ENCODE assay signal across 27 mouse cellular contexts in genomic region chr9:49276542-49277334, GRCm38 (mm10). TPM values are rescaled to one million over a fixed set of nuclear protein-coding genes. Genes with fewer than 3 reads are reported as not detected.
A peak's percentile ranks its signal among the peaks of the same experiment; 100 is the strongest.
DNase-seq lines count a peak whose midpoint lies in the region; ATAC-seq and TF ChIP-seq lines count a peak whose summit lies in the region.
"Had no signal": no experiment of that assay in that cellular context is flagged by ENCODE, and none has a peak within 500 bp of the region (broad histone marks: within the 10 kb centered on the region; RNA-seq: fewer than 3 reads in every experiment).

No protein-coding gene starts in this region.

- peak overlapping the region; percentile 28; the same call in 1 of the 2 replicates for H3K4me2 ChIP-seq in lung, embryonic 14.5 days
- H3K4me2 ChIP-seq in midbrain, embryonic 14.5 days (ENCODE audit: low read length) = no peak overlapping the region
- H3K4me2 ChIP-seq: embryonic facial prominence, embryonic 12.5 days; forebrain, embryonic 12.5 days; heart, embryonic 13.5 days; hindbrain, embryonic 13.5 days had no signal

- DNase-seq in heart, adult 11 months = peak; percentile 75
- DNase-seq in heart, postnatal 25 days (ENCODE audit: low spot score) = no peak
- peak; percentile 80 for DNase-seq in lung, embryonic 14.5 days
- no peak for DNase-seq in lung, adult 2 months
- peak; percentile 14 for DNase-seq in midbrain, embryonic 14.5 days
- no peak for DNase-seq in midbrain, embryonic 10.5 days (ENCODE audit: low spot score)
- DNase-seq: cerebellum, adult 18-20 months; embryo, embryonic 11 days; gastrocnemius, postnatal 14 days had no signal

- peak; percentile 87 for ATAC-seq in lung, embryonic 14.5 days (ENCODE audit: insufficient read depth)
- no peak for ATAC-seq in midbrain, embryonic 14.5 days (ENCODE audit: low FRiP score, low TSS enrichment)
- ATAC-seq: activated CD4-positive, CD25-positive, alpha-beta regulatory T cell, adult 4 months; hindbrain, postnatal 0 days; Patski had no signal

- no peaks in the 10 kb centered on the region for H3K27me3 ChIP-seq in lung, embryonic 14.5 days (ENCODE audit: insufficient read depth, low read length)
- no peaks in the 10 kb centered on the region for H3K27me3 ChIP-seq in midbrain, embryonic 14.5 days (ENCODE audit: control insufficient read depth, insufficient read depth, low read length)
- H3K27me3 ChIP-seq in midbrain, embryonic 10.5 days (ENCODE audit: low read depth, poor library complexity, severe bottlenecking) = no peaks in the 10 kb centered on the region
- H3K27me3 ChIP-seq: embryonic facial prominence, embryonic 12.5 days; forebrain, embryonic 12.5 days; heart, embryonic 13.5 days had no signal

- H3K9me3 ChIP-seq in lung, embryonic 14.5 days (ENCODE audit: low read depth, low read length) = no peaks in the 10 kb centered on the region
- H3K9me3 ChIP-seq in midbrain, embryonic 14.5 days (ENCODE audit: control insufficient read depth, low read length) = no peaks in the 10 kb centered on the region
- H3K9me3 ChIP-seq in midbrain, embryonic 10.5 days (replicated peaks) = no peaks in the 10 kb centered on the region
- H3K9me3 ChIP-seq: embryonic facial prominence, embryonic 12.5 days; forebrain, embryonic 12.5 days; heart, embryonic 13.5 days; hindbrain, embryonic 13.5 days had no signal

- H3K27ac ChIP-seq in lung, embryonic 14.5 days (ENCODE audit: low read depth) = peak overlapping the region; percentile 51; the same call in 1 of the 2 replicates
- no peak overlapping the region for H3K27ac ChIP-seq in midbrain, embryonic 14.5 days (replicated peaks; ENCODE audit: low read depth, low read length)
- H3K27ac ChIP-seq in midbrain, embryonic 10.5 days (replicated peaks) = no peak overlapping the region
- H3K27ac ChIP-seq: embryonic facial prominence, embryonic 12.5 days; forebrain, embryonic 12.5 days; heart, embryonic 13.5 days; hindbrain, embryonic 13.5 days; hindbrain, postnatal 0 days had no signal

- intact Hi-C loops in heart, postnatal 25 days (cut with DNase I) = no loop called here

- H3K36me3 ChIP-seq in lung, embryonic 14.5 days (ENCODE audit: insufficient read depth) = no peaks in the 10 kb centered on the region
- no peaks in the 10 kb centered on the region for H3K36me3 ChIP-seq in midbrain, embryonic 14.5 days (ENCODE audit: control insufficient read depth, insufficient read depth, low read length)
- H3K36me3 ChIP-seq in midbrain, embryonic 10.5 days = no peaks in the 10 kb centered on the region
- H3K36me3 ChIP-seq: embryonic facial prominence, embryonic 12.5 days; forebrain, embryonic 12.5 days; heart, embryonic 13.5 days; hindbrain, embryonic 13.5 days had no signal

- peaks cover 7% of the 10 kb centered on the region; the same call in 1 of the 2 replicates for H3K4me1 ChIP-seq in lung, embryonic 14.5 days (ENCODE audit: insufficient read depth)
- 0 out of 2 replicates have a peak, but pooled peaks cover 2% of the 10 kb centered on the region for H3K4me1 ChIP-seq in lung, adult 2 months (ENCODE audit: control insufficient read depth, insufficient read depth, low read length)
- no peaks in the 10 kb centered on the region for H3K4me1 ChIP-seq in midbrain, embryonic 14.5 days (ENCODE audit: control insufficient read depth, insufficient read depth, low read length)
- H3K4me1 ChIP-seq in midbrain, embryonic 10.5 days = peaks cover 9% of the 10 kb centered on the region; the same call in 1 of the 2 replicates
- H3K4me1 ChIP-seq: embryonic facial prominence, embryonic 12.5 days; heart, embryonic 13.5 days had no signal

- TF ChIP-seq CTCF in lung, embryonic 14.5 days (IDR thresholded peaks at IDR 0.05; ENCODE audit: low read depth) = no peak
- TF ChIP-seq CTCF in lung, adult 2 months (IDR thresholded peaks at IDR 0.05; ENCODE audit: insufficient read depth, low read length) = no peak

- H3K9ac ChIP-seq in lung, embryonic 14.5 days = no peak overlapping the region
- H3K9ac ChIP-seq in midbrain, embryonic 14.5 days (replicated peaks; ENCODE audit: low read length) = no peak overlapping the region
- H3K9ac ChIP-seq: embryonic facial prominence, embryonic 12.5 days; forebrain, embryonic 12.5 days; heart, embryonic 13.5 days; hindbrain, embryonic 13.5 days had no signal

- TF ChIP-seq POLR2A in lung, adult 2 months (IDR thresholded peaks at IDR 0.05; ENCODE audit: borderline replicate concordance, extremely low read depth, low read depth, low read length) = no peak

- H3K4me3 ChIP-seq in lung, embryonic 14.5 days (ENCODE audit: low read depth, low read length) = no peak overlapping the region
- no peak overlapping the region for H3K4me3 ChIP-seq in lung, adult 2 months (replicated peaks; ENCODE audit: extremely low read depth, low read depth, low read length)
- no peak overlapping the region for H3K4me3 ChIP-seq in midbrain, embryonic 14.5 days (replicated peaks; ENCODE audit: low read depth, low read length)
- no peak overlapping the region for H3K4me3 ChIP-seq in midbrain, embryonic 10.5 days
- H3K4me3 ChIP-seq: embryonic facial prominence, embryonic 12.5 days; forebrain, embryonic 12.5 days; heart, embryonic 13.5 days; hindbrain, embryonic 13.5 days had no signal

- WGBS in lung, embryonic 14.5 days = 41% methylated on average over 11 of the region's 11 CpGs
- WGBS in lung, adult 2 months = 69% methylated on average over 11 of the region's 11 CpGs
- 95% methylated on average over 11 of the region's 11 CpGs for WGBS in midbrain, embryonic 14.5 days
- WGBS in midbrain, embryonic 10.5 days = 90% methylated on average over 11 of the region's 11 CpGs

RNA-seq across cellular contexts. Expression of gene Gm4894, which starts 26.4 kb away (rescaled TPM):
- total RNA-seq in heart, postnatal 25 days (2021) = not detected
- not detected in 2 replicates for polyA plus RNA-seq in lung, embryonic 14.5 days (2014; fragmentation: Nextera tagmentation; extraction: Ambion mirVana)
- polyA plus RNA-seq in lung, adult 2 months (2012; rRNA removed) = not detected in 2 replicates
- not detected in 2 replicates for polyA plus RNA-seq in midbrain, embryonic 14.5 days (2014; fragmentation: Nextera tagmentation; extraction: Ambion mirVana)
- not detected in 2 replicates for polyA plus RNA-seq in midbrain, embryonic 10.5 days (2016; fragmentation: Nextera tagmentation; extraction: Ambion mirVana)
- total RNA-seq: adrenal gland, adult 18-20 months; adrenal gland, postnatal 14 days; CH12.LX; common myeloid progenitor, adult 5-6 weeks; gastrocnemius, adult 18-20 months; gastrocnemius, postnatal 14 days; heart, adult 8-10 months; hematopoietic stem cell, adult 5-6 weeks; hindbrain, postnatal 0 days had no signal
- polyA plus RNA-seq: activated CD4-positive, CD25-positive, alpha-beta regulatory T cell, adult 4 months; embryonic facial prominence, embryonic 12.5 days; forebrain, embryonic 12.5 days; forebrain, embryonic 16.5 days; frontal cortex, adult 2 months; gonadal fat pad, adult 2 months; heart, embryonic 13.5 days; heart, postnatal 0 days; hindbrain, embryonic 13.5 days; hindbrain, postnatal 0 days; Patski had no signal

Comparison
In these comparisons a context has a peak if more than half of its experiments do, and no peak if none do; other contexts are left out.
1. DNase-seq: peak in heart, adult 11 months (single experiment), lung, embryonic 14.5 days (single experiment) and midbrain, embryonic 14.5 days (single experiment); none in heart, postnatal 25 days (single experiment), lung, adult 2 months (single experiment) and midbrain, embryonic 10.5 days (single experiment).